Mouse (Mus musculus): ENCODE data around the gene Zranb3.
A peak's percentile ranks its signal among the peaks of the same experiment; 100 is the strongest.
"Not testable (repeated sequence)": the region's sequence is repeated elsewhere in the genome, so short reads cannot be mapped to it uniquely, and the experiment has no call there.

Zranb3 gene

GRCm38 (mm10) chr1:128102641-128103461 lies at the start of gene Zranb3, which contains the start of gene R3hdm1:
Gene Zranb3 (minus strand): TSS chr1:128103047.
Gene R3hdm1 (plus strand): TSS chr1:128103301.
- peak; percentile 91 to 94 for DNase-seq (ENCODE audit: low spot score in 2 of 2)

DNA sequence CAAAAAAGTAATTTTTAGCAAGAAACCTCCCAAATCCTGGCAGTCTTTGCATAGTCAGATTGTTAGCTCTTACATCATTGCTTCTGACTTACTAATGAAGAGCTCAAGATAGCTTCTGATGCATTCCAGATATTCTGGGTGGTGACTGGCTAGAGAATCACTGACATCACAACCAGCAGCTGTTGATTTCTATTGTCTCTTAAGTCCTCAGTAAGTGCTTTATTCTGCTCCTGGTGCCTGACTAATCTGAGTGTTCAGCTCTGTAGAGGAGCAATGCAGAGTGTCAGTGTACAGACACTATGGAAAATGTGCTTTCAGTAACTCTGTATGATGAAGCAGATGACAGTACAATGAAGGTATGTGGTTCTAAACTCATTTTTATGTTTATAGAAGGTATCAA lies 38.9 kb upstream of the Zranb3 start:
- DNase-seq (ENCODE audit: low spot score in 2 of 2): no peak

- DNase-seq (ENCODE audit: low spot score in 2 of 2): no peak
Measured at GRCm38 (mm10) chr1:128141039-128141438, 38.2 kb upstream of the Zranb3 start.

DNA sequence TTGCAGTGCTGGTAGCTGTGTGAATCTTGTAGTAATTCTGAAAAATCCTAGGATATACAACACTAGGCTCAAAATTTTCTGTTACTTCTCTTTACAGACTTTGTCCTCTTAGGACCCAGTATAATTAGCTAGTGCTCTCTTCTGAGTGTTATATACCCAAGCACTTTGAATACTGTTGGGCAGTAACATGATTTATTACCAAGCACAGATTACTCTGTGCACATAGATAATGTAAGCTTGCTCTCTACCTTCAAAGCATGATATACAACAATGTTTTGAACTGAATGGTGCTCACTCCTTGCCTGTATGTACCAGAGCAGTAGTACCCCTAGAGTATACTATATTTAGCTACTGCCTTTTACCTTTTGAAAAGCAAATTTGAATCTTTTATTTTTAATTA lies 33.4 kb upstream of the Zranb3 start:
- not testable (repeated sequence) for DNase-seq (ENCODE audit: low spot score in 2 of 2)

GRCm38 (mm10) chr1:128120913-128121627 lies 18.2 kb upstream of the Zranb3 start:
- no peak for DNase-seq (ENCODE audit: low spot score in 2 of 2)

DNA sequence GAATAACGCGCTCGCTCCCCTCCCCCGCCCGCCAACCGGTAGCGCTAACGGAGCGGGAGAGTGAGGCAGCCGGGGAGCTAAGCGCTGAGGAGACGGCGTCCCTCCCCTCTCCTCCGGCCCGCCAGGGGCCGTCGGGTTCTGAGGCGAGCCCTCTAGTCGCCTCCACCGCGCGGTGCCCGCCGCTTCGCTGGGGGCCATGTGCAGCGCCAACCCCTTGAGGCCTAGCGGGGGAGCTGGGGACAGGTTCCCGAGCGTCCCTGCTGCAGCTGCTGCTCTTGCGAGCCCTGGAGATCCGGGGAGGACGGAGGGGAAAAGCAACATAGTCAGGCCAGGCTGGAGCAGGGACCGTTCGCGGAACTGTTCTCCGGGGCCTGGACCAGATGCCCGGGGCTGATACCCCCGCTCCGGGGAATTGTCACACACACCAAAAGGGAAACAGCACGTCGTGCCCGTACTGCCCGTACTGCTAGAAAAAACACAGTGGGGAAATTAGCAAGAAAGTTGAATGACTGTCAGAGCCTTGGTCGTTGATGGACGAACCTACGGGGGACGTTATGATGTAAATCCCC lies 757 bp upstream of the Zranb3 start:
- DNase-seq (ENCODE audit: low spot score in 2 of 2): no peak

GRCm38 (mm10) chr1:128102251-128102640 lies 601 bp downstream of the Zranb3 start:
- peak in 1 of 2 experiments; percentile 32 for DNase-seq (ENCODE audit: low spot score in 2 of 2)

DNA sequence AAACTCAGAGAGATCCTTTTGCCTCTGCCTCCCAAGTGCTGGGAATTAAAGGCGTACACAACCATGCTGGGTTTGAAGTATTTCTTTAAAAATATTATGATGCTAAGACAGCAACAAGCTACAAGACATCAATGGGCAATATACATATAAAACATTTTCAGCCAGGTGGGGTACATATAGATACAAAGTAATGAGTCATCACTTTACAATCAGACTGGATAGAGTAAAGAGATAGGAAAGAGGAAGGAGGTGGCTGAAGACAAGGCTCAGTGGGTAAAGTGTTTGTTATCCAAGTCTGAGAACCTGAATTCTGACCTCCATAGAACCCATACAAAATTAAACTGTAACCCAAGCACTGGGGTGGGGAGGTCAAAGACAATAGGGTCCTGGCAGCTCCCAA lies 4.5 kb downstream of the Zranb3 start:
- no peak for DNase-seq (ENCODE audit: low spot score in 2 of 2)

- no peak for DNase-seq (ENCODE audit: low spot score in 2 of 2)
Measured at GRCm38 (mm10) chr1:128094686-128095085, 8.2 kb downstream of the Zranb3 start.

GRCm38 (mm10) chr1:128082800-128083199 lies 20.0 kb downstream of the Zranb3 start:
- no peak for DNase-seq (ENCODE audit: low spot score in 2 of 2)

GRCm38 (mm10) chr1:128081873-128082272 lies 21.0 kb downstream of the Zranb3 start:
- DNase-seq (ENCODE audit: low spot score in 2 of 2): no peak

- DNase-seq (ENCODE audit: low spot score in 2 of 2): no peak
Measured at GRCm38 (mm10) chr1:128080936-128081696, 21.7 kb downstream of the Zranb3 start.

- no peak for DNase-seq (ENCODE audit: low spot score in 2 of 2)
Measured at GRCm38 (mm10) chr1:128078646-128079045, 24.2 kb downstream of the Zranb3 start.

GRCm38 (mm10) chr1:128077788-128078187 lies 25.1 kb downstream of the Zranb3 start:
- no peak for DNase-seq (ENCODE audit: low spot score in 2 of 2)

- no peak for DNase-seq (ENCODE audit: low spot score in 2 of 2)
Measured at GRCm38 (mm10) chr1:128076791-128077479, 25.9 kb downstream of the Zranb3 start.

GRCm38 (mm10) chr1:128073051-128073450 lies 29.8 kb downstream of the Zranb3 start:
- DNase-seq (ENCODE audit: low spot score in 2 of 2): no peak

GRCm38 (mm10) chr1:128070003-128070402 lies 32.8 kb downstream of the Zranb3 start:
- DNase-seq (ENCODE audit: low spot score in 2 of 2): no peak

- DNase-seq (ENCODE audit: low spot score in 2 of 2): no peak
Measured at GRCm38 (mm10) chr1:128068945-128069397, 33.9 kb downstream of the Zranb3 start.

- no peak for DNase-seq (ENCODE audit: low spot score in 2 of 2)
Measured at GRCm38 (mm10) chr1:128064716-128065115, 38.1 kb downstream of the Zranb3 start.

DNA sequence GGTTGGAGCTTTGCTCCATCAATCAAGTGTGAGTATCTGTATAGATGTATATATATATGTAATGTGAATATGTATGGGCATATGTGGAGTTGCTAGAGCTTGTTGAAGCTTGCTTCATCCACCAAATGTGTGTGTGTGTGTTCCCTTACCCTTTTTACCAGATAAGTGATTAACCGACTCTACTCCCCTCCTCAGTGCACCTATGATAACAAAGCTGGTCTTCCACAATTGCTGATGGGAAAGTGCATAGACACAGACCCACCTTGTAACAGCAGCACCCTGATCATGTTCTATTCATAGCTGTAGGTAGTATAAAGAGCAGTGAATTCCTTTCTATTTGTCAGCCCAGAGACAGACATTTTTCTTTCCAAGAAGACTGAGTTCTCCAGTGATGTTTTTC lies 40.7 kb downstream of the Zranb3 start:
- no peak for DNase-seq (ENCODE audit: low spot score in 2 of 2)

GRCm38 (mm10) chr1:128061401-128061800 lies 41.4 kb downstream of the Zranb3 start:
- DNase-seq (ENCODE audit: low spot score in 2 of 2): no peak

All from urinary bladder, postnatal 36 days (tissue).